Comparison of ENCODE assay signal across 26 mouse cellular contexts in the genomic region with DNA sequence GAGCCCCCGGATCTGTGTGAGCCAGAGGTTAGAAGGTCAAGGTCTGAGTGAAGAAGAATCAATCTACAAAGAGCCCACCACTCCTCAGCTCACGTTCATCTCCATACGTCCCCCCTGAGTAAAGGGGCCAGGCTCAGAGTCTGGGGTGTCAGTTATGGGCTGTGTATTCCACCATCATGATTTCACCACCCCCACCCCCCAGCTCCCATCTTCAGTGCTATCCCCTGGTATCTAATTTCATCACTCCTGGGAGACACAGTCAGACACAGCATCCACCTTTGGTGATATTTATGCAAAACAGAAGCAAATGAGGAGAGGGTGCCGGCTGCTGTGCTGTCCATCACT.
DNase-seq lines count a peak whose midpoint lies in the region; ATAC-seq lines count a peak whose summit lies in the region.
"Had no signal": no experiment of that assay in that cellular context is flagged by ENCODE, and none has a peak within 500 bp of the region (broad histone marks: within the 10 kb centered on the region; RNA-seq: fewer than 3 reads in every experiment).

No protein-coding gene starts in this region.

- H3K27ac ChIP-seq in forebrain, embryonic 12.5 days: no peak overlapping the region
- no peak overlapping the region for H3K27ac ChIP-seq in forebrain, embryonic 10.5 days
- H3K27ac ChIP-seq in midbrain, embryonic 14.5 days (replicated peaks; ENCODE audit: low read depth, low read length): peak overlapping the region; percentile 61
- H3K27ac ChIP-seq in midbrain, embryonic 11.5 days (ENCODE audit: low read depth, low read length): no peak overlapping the region
- H3K27ac ChIP-seq in hindbrain, embryonic 14.5 days: peak overlapping the region; percentile 40
- H3K27ac ChIP-seq in neural tube, embryonic 13.5 days (replicated peaks): peak overlapping the region; percentile 80
- H3K27ac ChIP-seq: gastrocnemius, adult 2 months; liver, embryonic 12.5 days had no signal

- no peak overlapping the region for H3K4me2 ChIP-seq in forebrain, embryonic 12.5 days
- no peak overlapping the region for H3K4me2 ChIP-seq in midbrain, embryonic 14.5 days (ENCODE audit: low read length)
- no peak overlapping the region for H3K4me2 ChIP-seq in midbrain, embryonic 11.5 days
- no peak overlapping the region for H3K4me2 ChIP-seq in hindbrain, embryonic 14.5 days (replicated peaks)
- H3K4me2 ChIP-seq in neural tube, embryonic 13.5 days: 0 out of 2 replicates have a peak overlapping the region, but pooled peaks have one; percentile 7
- H3K4me2 ChIP-seq: heart, embryonic 11.5 days; liver, embryonic 12.5 days had no signal

- H3K4me3 ChIP-seq in forebrain, embryonic 12.5 days (replicated peaks): no peak overlapping the region
- no peak overlapping the region for H3K4me3 ChIP-seq in forebrain, embryonic 10.5 days
- H3K4me3 ChIP-seq in midbrain, embryonic 14.5 days (replicated peaks; ENCODE audit: low read depth, low read length): no peak overlapping the region
- no peak overlapping the region for H3K4me3 ChIP-seq in midbrain, embryonic 11.5 days (ENCODE audit: low read depth, low read length)
- no peak overlapping the region for H3K4me3 ChIP-seq in hindbrain, embryonic 14.5 days (replicated peaks; ENCODE audit: low read length)
- H3K4me3 ChIP-seq in neural tube, embryonic 13.5 days: no peak overlapping the region
- H3K4me3 ChIP-seq: gastrocnemius, adult 2 months; liver, embryonic 12.5 days had no signal

- no peaks in the 10 kb centered on the region for H3K9me3 ChIP-seq in forebrain, embryonic 12.5 days
- no peaks in the 10 kb centered on the region for H3K9me3 ChIP-seq in forebrain, embryonic 10.5 days
- H3K9me3 ChIP-seq in midbrain, embryonic 14.5 days (ENCODE audit: control insufficient read depth, low read length): no peaks in the 10 kb centered on the region
- H3K9me3 ChIP-seq in midbrain, embryonic 11.5 days (ENCODE audit: control insufficient read depth, low read length): no peaks in the 10 kb centered on the region
- no peaks in the 10 kb centered on the region for H3K9me3 ChIP-seq in hindbrain, embryonic 14.5 days (ENCODE audit: control insufficient read depth, low read length)
- H3K9me3 ChIP-seq in neural tube, embryonic 13.5 days: no peaks in the 10 kb centered on the region

- 0 out of 2 replicates have a peak, but pooled peaks cover 6% of the 10 kb centered on the region for H3K27me3 ChIP-seq in forebrain, embryonic 12.5 days
- H3K27me3 ChIP-seq in forebrain, embryonic 10.5 days (ENCODE audit: poor library complexity, severe bottlenecking): no peaks in the 10 kb centered on the region
- no peaks in the 10 kb centered on the region for H3K27me3 ChIP-seq in midbrain, embryonic 14.5 days (ENCODE audit: control insufficient read depth, insufficient read depth, low read length)
- H3K27me3 ChIP-seq in midbrain, embryonic 11.5 days (ENCODE audit: control insufficient read depth, insufficient read depth, low read length): no peaks in the 10 kb centered on the region
- H3K27me3 ChIP-seq in hindbrain, embryonic 14.5 days (ENCODE audit: control insufficient read depth, insufficient read depth, low read length): no peaks in the 10 kb centered on the region
- H3K27me3 ChIP-seq in neural tube, embryonic 13.5 days: no peaks in the 10 kb centered on the region
- H3K27me3 ChIP-seq: CH12.LX; liver, embryonic 12.5 days had no signal

- peak; percentile 6; the same call in 1 of the 2 replicates for ATAC-seq in forebrain, embryonic 12.5 days (ENCODE audit: low FRiP score)
- ATAC-seq in midbrain, embryonic 14.5 days (ENCODE audit: low FRiP score, low TSS enrichment): no peak
- ATAC-seq in midbrain, embryonic 11.5 days (ENCODE audit: low FRiP score): no peak
- ATAC-seq in hindbrain, embryonic 14.5 days (ENCODE audit: low FRiP score): no peak
- no peak; the same call in 1 of the 2 replicates for ATAC-seq in neural tube, embryonic 13.5 days (ENCODE audit: low read depth)
- ATAC-seq: activated CD4-positive, CD25-positive, alpha-beta regulatory T cell, adult 4 months; inflammation-experienced regulatory T-cells, adult 6 months; liver, embryonic 12.5 days; liver, postnatal 0 days had no signal

- WGBS in forebrain, embryonic 12.5 days: 60% methylated on average over 4 of the region's 4 CpGs
- 65% methylated on average over 4 of the region's 4 CpGs for WGBS in forebrain, embryonic 10.5 days
- WGBS in midbrain, embryonic 14.5 days: 36% methylated on average over 4 of the region's 4 CpGs
- 46% methylated on average over 4 of the region's 4 CpGs for WGBS in midbrain, embryonic 11.5 days
- WGBS in hindbrain, embryonic 14.5 days: 28% methylated on average over 4 of the region's 4 CpGs
- WGBS in neural tube, embryonic 13.5 days: 41% methylated on average over 4 of the region's 4 CpGs

- no peak for DNase-seq in forebrain, embryonic 10.5 days (ENCODE audit: extremely low spot score, low spot score)
- DNase-seq in midbrain, embryonic 14.5 days: no peak
- no peak for DNase-seq in midbrain, embryonic 11.5 days (ENCODE audit: low spot score, missing footprints)
- DNase-seq in hindbrain, embryonic 14.5 days (ENCODE audit: low spot score): no peak
- DNase-seq in thymus, adult 18-20 months: no peak
- DNase-seq in adrenal gland, adult 2 months: no peak
- DNase-seq: adrenal gland, adult 8-10 months; cerebellum, adult 8-10 months; cerebellum, postnatal 36 days; gastrocnemius, adult 2 months; gastrocnemius, postnatal 36 days; heart, adult 18-20 months; heart, postnatal 36 days; kidney, adult 9 months; kidney, postnatal 10 days; layer of hippocampus, postnatal 36 days; liver, postnatal 0 days; lung, postnatal 36 days; thymus, postnatal 14 days had no signal

- H3K9ac ChIP-seq in forebrain, embryonic 12.5 days: no peak overlapping the region
- no peak overlapping the region for H3K9ac ChIP-seq in midbrain, embryonic 14.5 days (replicated peaks; ENCODE audit: low read length)
- H3K9ac ChIP-seq in midbrain, embryonic 11.5 days (ENCODE audit: low read length): no peak overlapping the region
- no peak overlapping the region for H3K9ac ChIP-seq in hindbrain, embryonic 14.5 days
- no peak overlapping the region for H3K9ac ChIP-seq in neural tube, embryonic 13.5 days
- H3K9ac ChIP-seq: liver, embryonic 12.5 days; liver, postnatal 0 days had no signal

- H3K4me1 ChIP-seq in forebrain, embryonic 12.5 days: peaks cover 21% of the 10 kb centered on the region
- H3K4me1 ChIP-seq in forebrain, embryonic 10.5 days: peaks cover 23% of the 10 kb centered on the region
- peaks cover 17% of the 10 kb centered on the region for H3K4me1 ChIP-seq in midbrain, embryonic 14.5 days (ENCODE audit: control insufficient read depth, insufficient read depth, low read length)
- H3K4me1 ChIP-seq in midbrain, embryonic 11.5 days (ENCODE audit: control insufficient read depth, insufficient read depth, low read length): no peaks in the 10 kb centered on the region
- peaks cover 16% of the 10 kb centered on the region for H3K4me1 ChIP-seq in hindbrain, embryonic 14.5 days (replicated peaks; ENCODE audit: control insufficient read depth, insufficient read depth, low read length)
- peaks cover 32% of the 10 kb centered on the region for H3K4me1 ChIP-seq in neural tube, embryonic 13.5 days (replicated peaks)
- H3K4me1 ChIP-seq: liver, embryonic 12.5 days had no signal

- H3K36me3 ChIP-seq in forebrain, embryonic 12.5 days (replicated peaks): no peaks in the 10 kb centered on the region
- no peaks in the 10 kb centered on the region for H3K36me3 ChIP-seq in forebrain, embryonic 10.5 days (replicated peaks)
- H3K36me3 ChIP-seq in midbrain, embryonic 14.5 days (ENCODE audit: control insufficient read depth, insufficient read depth, low read length): no peaks in the 10 kb centered on the region
- no peaks in the 10 kb centered on the region for H3K36me3 ChIP-seq in midbrain, embryonic 11.5 days (ENCODE audit: control insufficient read depth, insufficient read depth, low read length)
- no peaks in the 10 kb centered on the region for H3K36me3 ChIP-seq in hindbrain, embryonic 14.5 days (replicated peaks; ENCODE audit: control insufficient read depth, insufficient read depth)
- H3K36me3 ChIP-seq in neural tube, embryonic 13.5 days: no peaks in the 10 kb centered on the region
- H3K36me3 ChIP-seq: liver, embryonic 12.5 days had no signal

Comparison
In these comparisons a context has a peak if more than half of its experiments do, and no peak if none do; other contexts are left out.
1. H3K27ac ChIP-seq: peak in midbrain, embryonic 14.5 days (single experiment), hindbrain, embryonic 14.5 days (single experiment) and neural tube, embryonic 13.5 days (single experiment); none in forebrain, embryonic 12.5 days (single experiment), forebrain, embryonic 10.5 days (single experiment) and midbrain, embryonic 11.5 days (single experiment).